Mouse (Mus musculus): ENCODE measurements at regions not wholly inside any gene's neighbourhood (a gene's known extent, or its start where the extent isn't known, plus 50 kb on each side); places are given as distances from the start of the nearest gene placed in this dataset.
A peak's percentile ranks its signal among the peaks of the same experiment; 100 is the strongest.

- no peak for DNase-seq (ENCODE audit: low read depth, low spot score)
Observed at GRCm38 (mm10) chr14:25225214-25225613, 233.8 kb upstream of the Zmiz1 start.

- peak; percentile 74 for DNase-seq (ENCODE audit: low read depth, low spot score)
Observed at GRCm38 (mm10) chr14:25226155-25226839, 232.7 kb upstream of the Zmiz1 start.

- no peak for DNase-seq (ENCODE audit: low read depth, low spot score)
Observed at GRCm38 (mm10) chr14:25226840-25227506, 232.0 kb upstream of the Zmiz1 start.

- no peak for DNase-seq (ENCODE audit: low read depth, low spot score)
Observed at GRCm38 (mm10) chr14:25228321-25229047, 230.5 kb upstream of the Zmiz1 start.

- no peak for DNase-seq (ENCODE audit: low read depth, low spot score)
Observed at GRCm38 (mm10) chr14:25229569-25229968, 229.4 kb upstream of the Zmiz1 start.

- DNase-seq (ENCODE audit: low read depth, low spot score) = no peak
Observed at GRCm38 (mm10) chr14:25231881-25232280, 227.1 kb upstream of the Zmiz1 start.

- no peak for DNase-seq (ENCODE audit: low read depth, low spot score)
Observed at GRCm38 (mm10) chr14:25236421-25236973, 222.5 kb upstream of the Zmiz1 start.

GRCm38 (mm10) chr14:25239335-25239960 is 219.5 kb upstream of the Zmiz1 start:
- DNase-seq (ENCODE audit: low read depth, low spot score) = no peak

- DNase-seq (ENCODE audit: low read depth, low spot score) = no peak
Observed at GRCm38 (mm10) chr14:25242753-25243152, 216.2 kb upstream of the Zmiz1 start.

GRCm38 (mm10) chr14:25243289-25243688 is 215.7 kb upstream of the Zmiz1 start:
- no peak for DNase-seq (ENCODE audit: low read depth, low spot score)

- no peak for DNase-seq (ENCODE audit: low read depth, low spot score)
Observed at GRCm38 (mm10) chr14:25243698-25244097, 215.3 kb upstream of the Zmiz1 start.

GRCm38 (mm10) chr14:25244841-25245240 is 214.1 kb upstream of the Zmiz1 start:
- DNase-seq (ENCODE audit: low read depth, low spot score) = no peak

- no peak for DNase-seq (ENCODE audit: low read depth, low spot score)
Observed at GRCm38 (mm10) chr14:25245691-25246090, 213.3 kb upstream of the Zmiz1 start.

- DNase-seq (ENCODE audit: low read depth, low spot score) = no peak
Observed at GRCm38 (mm10) chr14:25248941-25249340, 210.0 kb upstream of the Zmiz1 start.

GRCm38 (mm10) chr14:25253016-25253850 is 205.8 kb upstream of the Zmiz1 start:
- DNase-seq (ENCODE audit: low read depth, low spot score) = no peak

GRCm38 (mm10) chr14:25263121-25263520 is 195.9 kb upstream of the Zmiz1 start:
- DNase-seq (ENCODE audit: low read depth, low spot score) = no peak

GRCm38 (mm10) chr14:25266846-25267245 is 192.1 kb upstream of the Zmiz1 start:
- no peak for DNase-seq (ENCODE audit: low read depth, low spot score)

- DNase-seq (ENCODE audit: low read depth, low spot score) = peak; percentile 8
Observed at GRCm38 (mm10) chr14:25268090-25268631, 190.8 kb upstream of the Zmiz1 start.

- no peak for DNase-seq (ENCODE audit: low read depth, low spot score)
Observed at GRCm38 (mm10) chr14:25270227-25270876, 188.6 kb upstream of the Zmiz1 start.
